ENCODE assay signal across 8 mouse cellular contexts in the genomic region with DNA sequence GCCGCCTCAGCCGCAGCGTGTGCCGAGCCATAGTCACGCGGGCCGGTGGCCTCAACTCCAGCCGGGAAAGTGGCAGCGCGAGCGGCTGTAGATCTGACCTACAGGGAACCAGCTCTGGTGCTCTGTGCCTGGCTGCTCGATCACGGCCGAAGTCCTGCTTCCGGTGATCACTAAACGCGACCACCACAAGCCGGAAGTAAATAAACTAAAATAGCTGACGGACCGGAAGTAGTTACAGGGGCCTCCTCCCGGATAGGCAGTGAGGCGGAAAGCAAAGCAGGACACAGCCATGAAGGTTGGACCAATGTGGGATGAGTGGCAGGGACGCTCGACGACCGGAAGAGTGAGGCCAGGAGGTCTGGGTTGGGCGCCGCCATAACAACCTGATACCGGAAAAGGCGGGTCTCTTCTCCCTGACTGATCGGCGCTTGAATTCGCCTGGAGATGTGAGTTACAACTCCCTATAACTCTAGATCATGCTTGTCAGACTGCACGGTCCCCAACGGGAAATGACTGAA. TPM values are rescaled to one million over a fixed set of nuclear protein-coding genes. Genes with fewer than 3 reads are reported as not detected.
DNase-seq lines count a peak whose midpoint lies in the region; ATAC-seq lines count a peak whose summit lies in the region.

A gene (plus strand): TSS at position 289 of the 518 bp plus-strand sequence.

- peak; percentile 96 to 97 for DNase-seq in adrenal gland, adult (ENCODE audit: inconsistent age in 2 of 2, low spot score in 1 of 2)
- peak; percentile 98 for DNase-seq in embryo, embryonic 10.5 days (ENCODE audit: low spot score)
- DNase-seq in gastrocnemius, postnatal 14 days: peak; percentile 90
- DNase-seq in left cerebral cortex, postnatal 10 days (ENCODE audit: extremely low spot score in 1 of 2, low spot score in 2 of 2): peak; percentile 94 to 98
- DNase-seq in right cerebral cortex, postnatal 25 days: peak; percentile 94
- DNase-seq in urinary bladder, postnatal 4 days (ENCODE audit: low spot score in 2 of 2): peak; percentile 89 to 91

- ATAC-seq in inflammation-experienced regulatory T-cells, adult 6 months: peak; percentile 92
- ATAC-seq in megakaryocyte-erythroid progenitor cell, adult 5-6 weeks (replicated peaks; ENCODE audit: low FRiP score, low TSS enrichment, poor library complexity, severe bottlenecking): peak; percentile 98

- intact Hi-C loops in gastrocnemius, postnatal 14 days (cut with DNase I; ENCODE audit: low total_unique reads): no loop called here
- intact Hi-C loops in left cerebral cortex, postnatal 10 days (cut with DNase I): loop anchor here (5.0 kb wide), 1 partner anchor 68 kb away; a partner anchor contains a TSS

RNA-seq across cellular contexts. Expression of the gene that starts here (rescaled TPM):
- 1 to 10 TPM; 7.9 to 9.1 TPM for total RNA-seq in gastrocnemius, postnatal 14 days (2021)
- polyA plus RNA-seq in inflammation-experienced regulatory T-cells, adult 6 months (2017; shearing (Covaris generic)): 10 to 100 TPM; 26.5 to 44.1 (median 34.3) TPM
- total RNA-seq in left cerebral cortex, postnatal 10 days (2021): 10 to 100 TPM; 12.0 to 12.5 TPM
- total RNA-seq in megakaryocyte-erythroid progenitor cell, adult 5-6 weeks (2014; fragmentation: Nextera tagmentation): 16.5 and 17.3 TPM in 2 replicates
- 6.8 and 10.7 TPM in 2 replicates for total RNA-seq in megakaryocyte-erythroid progenitor cell, adult 5-6 weeks (2017)

Comparison
In these comparisons a context has a peak if more than half of its experiments do, and no peak if none do; other contexts are left out.
1. Peak in every context shown above with its lines: DNase-seq and ATAC-seq.